Comparison of ENCODE assay signal across 14 mouse cellular contexts in the genomic region with DNA sequence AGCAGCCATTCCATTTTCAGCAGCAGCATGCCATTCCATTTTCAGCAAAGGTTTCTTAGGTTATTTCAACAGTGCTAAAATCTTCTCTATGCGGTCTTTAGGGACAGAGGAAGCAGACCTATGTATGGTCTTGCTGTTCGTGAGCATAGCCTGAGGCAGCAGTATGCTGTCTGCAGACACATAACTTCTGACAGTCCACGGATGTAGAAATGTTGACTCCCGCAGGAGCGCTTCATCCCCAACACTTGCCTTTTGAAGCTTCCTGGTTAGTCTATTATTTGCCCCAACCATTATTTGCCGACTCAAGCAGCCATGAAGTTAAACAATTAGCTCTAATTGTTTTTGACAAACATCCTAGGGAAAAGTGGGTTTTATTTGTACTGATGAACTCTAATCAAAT. TPM values are rescaled to one million over a fixed set of nuclear protein-coding genes. Genes with fewer than 3 reads are reported as not detected.
A peak's percentile ranks its signal among the peaks of the same experiment; 100 is the strongest.
DNase-seq lines count a peak whose midpoint lies in the region; ATAC-seq lines count a peak whose summit lies in the region.
"Had no signal": no experiment of that assay in that cellular context is flagged by ENCODE, and none has a peak within 500 bp of the region (broad histone marks: within the 10 kb centered on the region; RNA-seq: fewer than 3 reads in every experiment).

No protein-coding gene starts in this region.

- H3K4me1 ChIP-seq in kidney, embryonic 14.5 days (ENCODE audit: control insufficient read depth, insufficient read depth, low read length), result peaks cover 18% of the 10 kb centered on the region
- H3K4me1 ChIP-seq in neural tube, embryonic 14.5 days (ENCODE audit: control insufficient read depth, insufficient read depth, low read length), result no peaks in the 10 kb centered on the region
- peaks cover 55% of the 10 kb centered on the region for H3K4me1 ChIP-seq in limb, embryonic 12.5 days (replicated peaks)

- no peak overlapping the region for H3K4me2 ChIP-seq in kidney, embryonic 14.5 days (replicated peaks; ENCODE audit: low read depth, low read length)
- 0 out of 2 replicates have a peak overlapping the region, but pooled peaks have one; percentile 1 for H3K4me2 ChIP-seq in neural tube, embryonic 14.5 days (ENCODE audit: low read depth, low read length)
- H3K4me2 ChIP-seq in limb, embryonic 12.5 days, result peak overlapping the region; percentile 36
- H3K4me2 ChIP-seq: heart, embryonic 15.5 days had no signal

- ATAC-seq in kidney, embryonic 14.5 days (ENCODE audit: low FRiP score, low TSS enrichment), result no peak
- ATAC-seq in neural tube, embryonic 14.5 days (ENCODE audit: low read depth), result no peak
- no peak for ATAC-seq in limb, embryonic 12.5 days (ENCODE audit: insufficient number of reproducible peaks, insufficient read depth, low FRiP score, low TSS enrichment, low read depth)
- ATAC-seq: CD4-positive, CD25-positive, alpha-beta regulatory T cell, adult 4 months; hindbrain, postnatal 0 days had no signal

- DNase-seq in kidney, postnatal 4 days, result no peak
- DNase-seq in neural tube, embryonic 10.5 days (ENCODE audit: extremely low spot score, low spot score), result no peak
- DNase-seq in yolk sac, embryonic 10.5 days (ENCODE audit: low spot score), result no peak
- DNase-seq in right cerebral cortex, postnatal 36 days (ENCODE audit: low spot score in 2 of 2), result no peak
- DNase-seq: adrenal gland, postnatal 10 days; cerebellum, adult 8-10 months; kidney, adult 18-20 months; lung, adult 2 months had no signal

- H3K36me3 ChIP-seq in kidney, embryonic 14.5 days (ENCODE audit: control insufficient read depth, insufficient read depth, low read length), result no peaks in the 10 kb centered on the region
- no peaks in the 10 kb centered on the region for H3K36me3 ChIP-seq in neural tube, embryonic 14.5 days (ENCODE audit: control insufficient read depth, insufficient read depth, low read length)
- no peaks in the 10 kb centered on the region for H3K36me3 ChIP-seq in limb, embryonic 12.5 days
- H3K36me3 ChIP-seq: heart, embryonic 15.5 days had no signal

- H3K9ac ChIP-seq in kidney, embryonic 14.5 days (ENCODE audit: low read depth, low read length), result no peak overlapping the region
- H3K9ac ChIP-seq in neural tube, embryonic 14.5 days (replicated peaks; ENCODE audit: low read depth, low read length), result peak overlapping the region; percentile 11; the same call in 1 of the 2 replicates
- H3K9ac ChIP-seq in limb, embryonic 12.5 days (replicated peaks), result peak overlapping the region; percentile 28
- H3K9ac ChIP-seq: heart, embryonic 15.5 days had no signal

- WGBS in kidney, embryonic 14.5 days, result 34% methylated on average over 6 of the region's 6 CpGs
- 27% methylated on average over 6 of the region's 6 CpGs for WGBS in neural tube, embryonic 14.5 days
- 17% methylated on average over 6 of the region's 6 CpGs for WGBS in limb, embryonic 12.5 days

- H3K4me3 ChIP-seq in kidney, embryonic 14.5 days (ENCODE audit: low read length), result no peak overlapping the region
- no peak overlapping the region for H3K4me3 ChIP-seq in neural tube, embryonic 14.5 days (ENCODE audit: low read depth, low read length)
- 0 out of 2 replicates have a peak overlapping the region, but pooled peaks have one; percentile 3 for H3K4me3 ChIP-seq in limb, embryonic 12.5 days (replicated peaks)
- H3K4me3 ChIP-seq: heart, embryonic 15.5 days had no signal

- H3K27ac ChIP-seq in kidney, embryonic 14.5 days (ENCODE audit: low read depth, low read length), result peak overlapping the region; percentile 70; the same call in 1 of the 2 replicates
- H3K27ac ChIP-seq in neural tube, embryonic 14.5 days (ENCODE audit: low read depth, low read length), result no peak overlapping the region
- H3K27ac ChIP-seq in limb, embryonic 12.5 days, result peak overlapping the region; percentile 96
- H3K27ac ChIP-seq: heart, embryonic 15.5 days; hindbrain, postnatal 0 days had no signal

- no peaks in the 10 kb centered on the region for H3K9me3 ChIP-seq in kidney, embryonic 14.5 days (ENCODE audit: control insufficient read depth, low read length)
- no peaks in the 10 kb centered on the region for H3K9me3 ChIP-seq in neural tube, embryonic 14.5 days (ENCODE audit: control insufficient read depth, low read length)
- H3K9me3 ChIP-seq in limb, embryonic 12.5 days, result no peaks in the 10 kb centered on the region
- H3K9me3 ChIP-seq: heart, embryonic 15.5 days had no signal

- H3K27me3 ChIP-seq in kidney, embryonic 14.5 days (ENCODE audit: control insufficient read depth, insufficient read depth, low read length), result no peaks in the 10 kb centered on the region
- H3K27me3 ChIP-seq in neural tube, embryonic 14.5 days (ENCODE audit: control insufficient read depth, insufficient read depth, low read length), result no peaks in the 10 kb centered on the region
- H3K27me3 ChIP-seq in limb, embryonic 12.5 days, result no peaks in the 10 kb centered on the region
- H3K27me3 ChIP-seq: heart, embryonic 15.5 days had no signal

RNA-seq across cellular contexts. Expression of gene Mest, which starts 14.2 kb away (rescaled TPM):
- polyA plus RNA-seq in kidney, embryonic 14.5 days (2014; fragmentation: Nextera tagmentation; extraction: Ambion mirVana), result 2,297 and 2,617 TPM in 2 replicates
- 353 and 390 TPM in 2 replicates for polyA plus RNA-seq in neural tube, embryonic 14.5 days (2014; fragmentation: Nextera tagmentation; extraction: Ambion mirVana)
- 1,412 and 1,630 TPM in 2 replicates for polyA plus RNA-seq in limb, embryonic 12.5 days (2016; fragmentation: Nextera tagmentation; extraction: Ambion mirVana)

RNA-seq across cellular contexts. Expression of gene Cep41, which starts 15.6 kb away (rescaled TPM):
- polyA plus RNA-seq in kidney, embryonic 14.5 days (2014; fragmentation: Nextera tagmentation; extraction: Ambion mirVana), result 31.2 and 31.8 TPM in 2 replicates
- 12.1 and 12.6 TPM in 2 replicates for polyA plus RNA-seq in neural tube, embryonic 14.5 days (2014; fragmentation: Nextera tagmentation; extraction: Ambion mirVana)
- 51.1 and 53.5 TPM in 2 replicates for polyA plus RNA-seq in limb, embryonic 12.5 days (2016; fragmentation: Nextera tagmentation; extraction: Ambion mirVana)
